Mouse (Mus musculus) left cerebral cortex, adult 8-10 months (tissue): ENCODE measurements around the gene Sf3b3. TPM values are rescaled to one million over a fixed set of nuclear protein-coding genes. Genes with fewer than 3 reads are reported as not detected.
"Not testable (repeated sequence)": the region's sequence is repeated elsewhere in the genome, so short reads cannot be mapped to it uniquely, and the experiment has no call there.

Source experiments
- DNase-seq, 2 experiments: peaks; one replicate each; pipeline ENCODE4 v3.0.0; 2022; ENCODE audit warnings: low spot score in 2 of 2
- total RNA-seq, 4 experiments: library from RNA; stranded (reverse); gene quantifications; 2 replicates each; pipeline ENCODE4 v1.2.4; 2022

The Sf3b3 gene
- total RNA-seq, 4 experiments from 2014 or later = 58.6 to 66.2 (median 60.5) TPM

- no peak for DNase-seq
Measured at GRCm38 (mm10) chr8:110808495-110809472, 37.8 kb downstream of the Sf3b3 start.

- no peak for DNase-seq
Measured at GRCm38 (mm10) chr8:110806146-110806545, 40.4 kb downstream of the Sf3b3 start.

- no peak for DNase-seq
Measured at GRCm38 (mm10) chr8:110805669-110806068, 40.9 kb downstream of the Sf3b3 start, which contains the start of gene Il34. Gene Il34, minus strand, starts transcription at chr8:110805924.

- no peak for DNase-seq
Measured at GRCm38 (mm10) chr8:110804825-110805514, 41.6 kb downstream of the Sf3b3 start.

- DNase-seq = no peak
Measured at GRCm38 (mm10) chr8:110803856-110804255, 42.7 kb downstream of the Sf3b3 start.

GRCm38 (mm10) chr8:110802988-110803387 is 43.6 kb downstream of the Sf3b3 start:
- DNase-seq = no peak

DNA sequence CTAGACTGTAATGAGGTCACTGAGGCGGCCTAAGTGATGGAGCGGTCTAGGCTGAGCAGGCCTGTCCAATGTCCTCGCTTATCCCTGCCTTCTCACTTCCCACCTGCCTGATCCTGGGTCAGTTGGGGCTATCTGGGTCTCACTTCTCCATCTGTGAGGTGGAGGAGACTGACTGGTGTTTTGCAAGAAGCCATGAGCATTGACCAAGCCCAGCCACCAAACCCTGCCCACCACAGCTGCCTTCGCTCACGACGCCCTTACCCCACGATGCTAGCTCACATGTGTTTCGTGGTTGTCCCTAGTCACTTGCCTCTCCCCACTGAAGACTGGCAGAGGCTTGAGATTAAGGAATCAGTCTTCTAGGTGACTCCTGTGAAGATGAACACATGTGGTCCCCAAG is 49.5 kb downstream of the Sf3b3 start:
- no peak for DNase-seq

DNA sequence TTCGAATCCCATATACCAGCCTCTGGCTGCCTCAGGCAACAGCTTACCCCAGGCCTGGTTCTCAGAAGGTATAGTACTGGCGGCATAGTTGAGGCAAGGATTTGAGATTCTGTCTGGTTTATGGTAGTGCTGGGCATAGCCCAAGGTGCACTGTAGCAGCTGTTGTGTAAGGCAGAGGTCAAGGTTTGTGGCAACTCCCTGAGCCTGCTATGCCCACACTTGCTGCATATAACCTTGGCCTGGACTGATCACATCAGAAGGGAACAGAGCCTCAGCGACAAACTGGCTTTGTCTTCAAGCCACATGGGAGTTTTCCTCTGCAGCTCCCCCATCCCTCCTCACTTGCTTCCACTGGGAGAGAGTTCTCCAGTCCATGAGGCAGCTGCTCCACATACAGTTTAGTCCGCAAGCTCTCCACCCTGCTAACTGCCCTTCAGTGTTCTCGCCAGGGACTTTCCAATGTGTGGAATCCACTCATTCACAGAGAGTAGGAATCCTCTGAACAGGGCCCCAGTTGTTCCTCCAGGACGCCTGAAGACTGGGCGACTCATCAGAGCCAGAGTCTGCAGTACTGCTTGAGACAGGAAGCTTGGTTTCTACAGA is 52.1 kb downstream of the Sf3b3 start:
- DNase-seq = no peak

DNA sequence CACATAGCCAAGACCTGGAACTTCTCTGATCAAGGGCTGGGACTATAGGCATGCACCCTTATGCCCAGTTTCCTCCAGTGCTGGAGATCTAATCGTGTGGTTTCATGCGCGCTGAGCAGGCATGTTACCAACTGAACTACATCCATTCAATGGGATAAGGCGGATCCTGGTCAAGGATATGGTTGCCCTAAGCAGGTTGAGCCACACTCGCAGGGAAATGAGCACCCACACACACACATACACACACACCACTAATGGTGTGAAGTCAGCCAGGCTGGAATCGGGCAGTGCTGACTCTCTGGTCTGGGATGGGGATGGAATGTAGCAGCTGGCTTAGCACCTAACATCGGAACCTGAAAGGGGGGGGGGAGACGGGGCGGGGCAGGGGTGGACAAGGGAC is 52.7 kb downstream of the Sf3b3 start:
- no peak for DNase-seq

DNA sequence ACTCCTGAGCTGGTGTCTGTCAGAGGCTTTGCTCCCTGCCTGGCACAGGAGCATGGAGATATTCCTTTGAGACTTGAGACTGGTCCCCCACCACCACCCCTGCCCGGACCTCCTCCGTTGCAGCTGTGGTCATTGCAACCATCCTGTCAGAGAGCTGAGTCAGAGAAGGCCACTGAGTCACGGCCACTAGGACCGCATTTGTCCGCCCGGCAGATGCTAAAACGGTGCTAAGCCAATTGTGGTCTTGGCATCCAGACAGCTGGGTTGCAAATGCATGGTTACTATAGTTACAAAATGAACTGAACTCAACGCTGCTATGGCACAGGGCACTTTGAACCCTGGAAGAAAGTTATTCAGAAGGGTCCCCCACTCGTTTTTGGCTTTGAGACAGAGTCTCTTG is 53.1 kb downstream of the Sf3b3 start:
- peak in 1 of 2 experiments; percentile 28 for DNase-seq

DNA sequence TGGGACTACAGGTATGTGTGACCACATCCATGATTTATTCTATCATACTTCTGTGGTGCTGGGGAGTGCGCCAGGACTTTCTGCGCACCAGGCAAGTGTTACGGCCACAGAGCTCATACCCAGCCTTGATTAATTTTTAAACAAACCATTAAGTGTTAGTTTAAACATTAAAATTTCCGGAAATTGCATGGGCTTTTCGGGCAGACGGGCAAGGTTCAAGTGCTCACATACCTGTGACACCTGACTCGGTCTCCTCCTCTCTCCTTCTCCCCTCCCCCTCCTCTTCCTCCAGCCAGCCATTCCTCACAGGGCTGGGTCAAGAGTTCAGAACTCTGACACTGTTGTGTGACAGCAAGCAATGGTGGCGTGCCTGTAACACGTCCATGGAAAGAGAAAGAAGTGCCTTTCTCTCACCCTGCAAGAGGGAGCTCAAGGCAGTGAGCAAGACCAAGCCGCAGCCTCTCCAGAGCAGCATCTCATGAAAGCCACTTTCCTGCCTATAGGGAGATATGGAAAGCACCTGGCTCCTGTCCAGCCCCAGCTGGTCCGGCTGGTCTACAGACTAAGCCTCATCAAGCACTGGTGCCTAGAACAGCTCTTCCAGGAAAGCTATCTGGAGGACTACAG is 53.9 kb downstream of the Sf3b3 start:
- peak in 1 of 2 experiments; percentile 51 for DNase-seq

DNA sequence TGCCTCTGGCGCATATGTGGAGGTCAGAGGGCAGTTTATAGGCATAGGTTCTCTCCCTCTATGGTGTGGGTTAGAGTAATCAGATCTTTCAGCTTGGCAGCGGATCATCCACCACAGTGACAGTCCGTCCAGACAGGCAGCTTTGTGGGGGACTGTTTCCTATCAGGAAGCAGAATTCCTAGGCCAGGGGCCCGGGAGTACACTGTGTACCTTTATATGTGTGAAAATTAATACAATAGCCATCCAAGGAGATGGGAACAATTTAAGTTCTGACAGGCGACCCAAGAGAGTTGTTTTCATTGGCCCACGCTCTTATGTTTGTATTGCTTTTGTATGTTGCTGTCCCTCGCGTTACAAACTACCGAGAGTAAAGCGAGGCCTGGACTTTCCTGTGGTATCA is 55.4 kb downstream of the Sf3b3 start:
- no peak for DNase-seq

DNA sequence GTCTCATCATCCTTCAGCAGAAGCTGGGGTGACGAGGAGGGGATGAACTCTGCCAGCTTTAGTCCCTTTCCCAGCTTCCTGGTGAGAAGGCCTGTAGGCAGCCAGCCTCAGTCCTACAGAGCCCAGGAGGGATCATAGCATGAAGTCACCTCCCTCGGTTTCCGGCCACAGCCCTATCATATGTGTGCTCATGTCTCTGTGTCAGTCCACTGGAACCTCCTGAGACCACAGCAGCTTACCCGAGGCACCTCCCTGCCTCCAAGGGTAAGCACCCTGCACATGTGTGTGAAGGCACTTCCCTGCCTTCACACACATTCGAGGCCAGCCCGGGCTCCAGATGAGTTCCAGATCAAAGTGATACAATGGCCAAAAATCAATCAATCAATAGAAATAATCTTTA is 56.3 kb downstream of the Sf3b3 start:
- no peak for DNase-seq

GRCm38 (mm10) chr8:110789571-110789970 is 57.0 kb downstream of the Sf3b3 start:
- no peak for DNase-seq

GRCm38 (mm10) chr8:110788981-110789380 is 57.6 kb downstream of the Sf3b3 start:
- DNase-seq = no peak

- no peak for DNase-seq
Measured at GRCm38 (mm10) chr8:110787411-110787954, 59.1 kb downstream of the Sf3b3 start.

DNA sequence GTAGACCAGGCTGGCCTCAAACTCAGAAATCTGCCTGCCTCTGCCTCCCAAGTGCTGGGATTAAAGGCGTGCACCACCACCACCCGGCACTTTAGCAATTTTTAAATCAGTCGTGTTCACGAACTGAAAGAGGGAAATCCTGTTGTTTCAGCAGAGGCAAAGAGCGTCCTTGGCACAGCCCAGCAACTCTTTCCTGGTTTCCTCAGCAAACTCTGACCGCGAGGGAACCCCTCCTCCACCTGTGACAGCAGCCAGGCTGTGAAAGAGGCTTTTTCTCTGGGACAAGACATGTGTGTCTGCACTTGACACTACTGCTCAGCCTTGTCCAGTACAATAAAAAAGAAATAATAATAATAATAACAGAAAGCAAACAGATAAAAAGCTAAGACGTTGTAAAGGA is 59.7 kb downstream of the Sf3b3 start:
- DNase-seq = no peak

DNA sequence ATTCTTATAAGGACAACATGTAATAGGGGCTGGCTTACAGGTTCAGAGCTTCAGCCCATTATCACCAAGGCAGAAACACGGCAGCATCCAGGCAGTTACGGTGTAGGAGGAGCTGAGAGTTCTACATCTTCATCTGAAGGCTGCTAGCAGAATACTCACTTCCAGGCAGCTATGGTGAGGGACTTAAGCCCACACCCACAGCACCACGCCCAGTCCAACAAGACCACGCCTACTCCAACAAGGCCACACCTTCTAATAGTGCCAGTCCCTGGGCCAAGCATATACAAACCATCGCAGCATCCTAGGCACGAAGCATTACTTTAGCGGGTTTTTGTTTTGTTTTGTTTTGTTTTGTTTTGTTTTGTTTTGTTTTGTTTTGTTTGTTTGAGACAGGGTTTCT is 60.1 kb downstream of the Sf3b3 start:
- not testable (repeated sequence) for DNase-seq

DNA sequence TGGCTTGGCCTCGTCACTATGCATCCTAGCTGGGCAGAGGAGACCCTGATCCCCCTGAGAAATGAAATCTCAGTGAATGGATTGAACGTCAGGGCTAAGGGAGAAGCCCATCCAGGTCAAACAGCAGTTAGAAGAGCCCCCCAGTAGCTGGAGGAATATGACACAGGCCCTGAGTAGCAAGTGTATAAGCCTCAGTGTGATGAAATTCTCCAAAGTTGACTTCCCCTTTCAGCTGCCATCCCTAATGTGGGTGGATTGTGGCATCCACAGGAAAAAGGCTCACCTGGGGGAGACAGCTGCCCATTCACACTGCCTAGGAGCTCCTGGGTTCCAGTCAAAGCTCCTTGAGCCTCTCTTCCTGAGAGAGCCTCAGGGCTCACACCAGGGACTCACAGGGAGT is 61.2 kb downstream of the Sf3b3 start:
- DNase-seq = no peak

- DNase-seq = peak in 1 of 2 experiments; percentile 38
Measured at GRCm38 (mm10) chr8:110779924-110780718, 66.5 kb downstream of the Sf3b3 start.
